Mouse (Mus musculus) embryonic fibroblast, embryonic 13.5 days (primary cell): ENCODE results near the gene B4galt4.

Experiments
- CTCF ChIP-seq: IDR thresholded peaks from 2 replicates; pipeline ENCODE4 v1.5.1; 2011; ENCODE audit warnings: mild to moderate bottlenecking, control low read depth, low read length, moderate library complexity, borderline replicate concordance; ENCODE audit not compliant: insufficient read depth
- POLR2A ChIP-seq: IDR thresholded peaks from 2 replicates; pipeline ENCODE4 v1.6.1; 2011; ENCODE audit warnings: low read depth, mild to moderate bottlenecking, control low read depth, low read length, moderate library complexity

- TF ChIP-seq CTCF (no peak), POLR2A (no peak)
Observed at GRCm38 (mm10) chr16:38810196-38810595, 68.1 kb downstream of the B4galt4 start.
